Mouse (Mus musculus): Measurements from ENCODE around the gene Agbl4. TPM values are rescaled to one million over a fixed set of nuclear protein-coding genes. Genes with fewer than 3 reads are reported as not detected.

The Agbl4 gene
- polyA plus RNA-seq, 1 experiment from 2014 or later = 1.9 TPM

DNA sequence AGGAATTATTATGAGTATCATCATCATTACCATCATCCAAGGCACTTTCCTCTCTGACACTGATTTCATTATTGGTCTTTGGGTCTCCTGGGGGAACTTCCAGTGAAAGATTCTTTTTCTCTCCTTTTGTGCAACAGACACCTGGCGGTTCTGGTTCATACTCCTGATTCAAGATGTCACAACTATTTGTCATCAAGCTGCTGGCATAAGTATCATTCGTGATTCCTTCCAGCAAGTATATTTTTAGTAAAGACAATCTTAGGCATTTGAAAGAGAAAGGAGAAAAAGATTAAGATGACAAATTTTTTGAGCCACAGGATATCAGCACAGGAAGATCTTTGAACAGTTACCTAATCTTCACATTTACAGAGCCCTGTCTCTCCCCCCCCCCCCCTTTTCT, 966.7 kb downstream of the Agbl4 start:
- H3K36me3 ChIP-seq = no peaks in the 10 kb centered on the region
- H3K4me2 ChIP-seq (replicated peaks) = no peak overlapping the region
- no peak overlapping the region for H3K4me3 ChIP-seq
- no peaks in the 10 kb centered on the region for H3K27me3 ChIP-seq
- H3K4me1 ChIP-seq = no peaks in the 10 kb centered on the region
- no peaks in the 10 kb centered on the region for H3K9me3 ChIP-seq
- H3K27ac ChIP-seq (replicated peaks) = no peak overlapping the region
- WGBS = 85% methylated on average over 2 of the region's 2 CpGs
- no peak overlapping the region for H3K9ac ChIP-seq (replicated peaks)
- no peak for ATAC-seq (replicated peaks)

DNA sequence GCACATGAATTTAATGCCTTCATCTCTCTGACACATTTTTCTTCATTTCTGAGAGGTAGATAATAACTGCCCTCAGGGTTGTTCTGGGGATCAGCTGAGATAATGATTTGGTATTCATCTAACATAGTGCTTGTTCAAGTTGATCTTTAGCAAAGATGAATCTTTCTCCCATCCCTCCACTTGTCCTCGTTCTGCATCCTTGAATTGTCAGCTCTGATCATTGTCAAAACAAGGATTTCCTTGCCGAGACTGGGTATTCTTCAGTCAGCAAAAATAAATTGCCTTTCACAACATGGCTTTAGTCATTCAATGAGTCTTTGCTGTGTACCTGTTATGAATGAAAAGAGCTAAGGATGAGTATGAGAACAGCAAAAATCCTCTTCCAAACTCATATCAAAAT, 970.3 kb downstream of the Agbl4 start:
- H3K4me1 ChIP-seq = no peaks in the 10 kb centered on the region
- no peak overlapping the region for H3K9ac ChIP-seq (replicated peaks)
- no peaks in the 10 kb centered on the region for H3K36me3 ChIP-seq
- no peak for ATAC-seq (replicated peaks)
- H3K9me3 ChIP-seq = no peaks in the 10 kb centered on the region
- WGBS = 76% methylated on average over 2 of the region's 2 CpGs
- H3K4me2 ChIP-seq (replicated peaks) = no peak overlapping the region
- H3K27ac ChIP-seq (replicated peaks) = no peak overlapping the region
- no peaks in the 10 kb centered on the region for H3K27me3 ChIP-seq
- no peak overlapping the region for H3K4me3 ChIP-seq

- no peaks in the 10 kb centered on the region for H3K4me1 ChIP-seq
- H3K9ac ChIP-seq (replicated peaks) = no peak overlapping the region
- no peak overlapping the region for H3K27ac ChIP-seq (replicated peaks)
- ATAC-seq (replicated peaks) = no peak
- H3K9me3 ChIP-seq = no peaks in the 10 kb centered on the region
- no peaks in the 10 kb centered on the region for H3K36me3 ChIP-seq
- no peak overlapping the region for H3K4me2 ChIP-seq (replicated peaks)
- H3K27me3 ChIP-seq = no peaks in the 10 kb centered on the region
- H3K4me3 ChIP-seq = no peak overlapping the region
Measured at GRCm38 (mm10) chr4:111377159-111377558, 979.7 kb downstream of the Agbl4 start.

GRCm38 (mm10) chr4:111378071-111378470, 980.6 kb downstream of the Agbl4 start:
- no peaks in the 10 kb centered on the region for H3K4me1 ChIP-seq
- WGBS = 93% methylated on average over 3 of the region's 3 CpGs
- no peak overlapping the region for H3K4me3 ChIP-seq
- H3K9me3 ChIP-seq = no peaks in the 10 kb centered on the region
- H3K27ac ChIP-seq (replicated peaks) = no peak overlapping the region
- no peaks in the 10 kb centered on the region for H3K36me3 ChIP-seq
- no peak overlapping the region for H3K9ac ChIP-seq (replicated peaks)
- H3K27me3 ChIP-seq = no peaks in the 10 kb centered on the region
- ATAC-seq (replicated peaks) = no peak
- H3K4me2 ChIP-seq (replicated peaks) = no peak overlapping the region

DNA sequence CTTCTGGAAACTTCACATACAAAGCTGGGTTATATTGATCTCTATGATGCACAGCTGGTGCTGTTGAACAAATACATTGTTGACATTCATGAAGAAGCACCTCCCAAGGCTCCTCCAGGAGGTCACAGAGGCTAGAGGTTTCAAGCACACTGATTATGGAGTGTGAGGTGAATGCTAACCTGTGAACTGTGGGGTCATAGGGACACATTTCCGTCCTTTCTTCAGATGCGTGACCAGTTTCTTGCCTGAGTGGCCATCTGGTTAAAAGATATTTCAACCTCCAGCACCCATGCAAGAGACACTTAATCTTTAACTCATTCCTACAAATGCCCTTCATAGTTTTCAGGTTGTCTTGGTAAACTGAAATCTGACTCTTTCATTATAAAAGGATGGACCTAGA, 985.6 kb downstream of the Agbl4 start:
- Histone ChIP-seq H3K27me3 (no peaks in the 10 kb centered on the region), H3K9ac (replicated peaks) (no peak overlapping the region), H3K4me3 (no peak overlapping the region), H3K4me1 (no peaks in the 10 kb centered on the region), H3K36me3 (no peaks in the 10 kb centered on the region), H3K9me3 (no peaks in the 10 kb centered on the region), H3K27ac (replicated peaks) (no peak overlapping the region), H3K4me2 (replicated peaks) (no peak overlapping the region)
- no peak for ATAC-seq (replicated peaks)
- WGBS = 92% methylated on average over 2 of the region's 2 CpGs

- H3K4me2 ChIP-seq (replicated peaks) = no peak overlapping the region
- no peaks in the 10 kb centered on the region for H3K9me3 ChIP-seq
- ATAC-seq (replicated peaks) = no peak
- H3K36me3 ChIP-seq = no peaks in the 10 kb centered on the region
- no peaks in the 10 kb centered on the region for H3K4me1 ChIP-seq
- no peaks in the 10 kb centered on the region for H3K27me3 ChIP-seq
- H3K4me3 ChIP-seq = no peak overlapping the region
- no peak overlapping the region for H3K9ac ChIP-seq (replicated peaks)
- no peak overlapping the region for H3K27ac ChIP-seq (replicated peaks)
Measured at GRCm38 (mm10) chr4:111390736-111391135, 993.3 kb downstream of the Agbl4 start.

GRCm38 (mm10) chr4:111399784-111400183, 1002.3 kb downstream of the Agbl4 start:
- no peak overlapping the region for H3K9ac ChIP-seq (replicated peaks)

DNA sequence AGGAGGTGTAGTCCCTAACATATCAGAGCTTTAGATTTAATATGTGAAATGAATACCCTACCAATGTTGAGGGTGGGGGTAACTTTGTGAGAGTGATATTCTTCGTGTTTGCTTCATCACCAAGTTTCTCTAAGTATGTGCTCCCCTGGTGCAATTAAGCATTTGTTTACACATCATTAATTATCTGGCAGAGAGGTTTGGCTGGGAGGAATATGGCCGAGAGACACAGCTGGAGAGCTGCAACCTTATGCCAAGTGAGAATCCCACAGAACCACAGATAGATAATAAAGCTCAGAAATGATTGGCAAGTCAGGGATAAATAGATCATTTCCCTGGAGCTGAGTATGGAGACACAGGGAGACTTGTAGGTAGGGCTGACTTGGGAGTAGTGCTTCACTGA, 1003.2 kb downstream of the Agbl4 start:
- no peak overlapping the region for H3K9ac ChIP-seq (replicated peaks)
- H3K27me3 ChIP-seq = no peaks in the 10 kb centered on the region
- 32% methylated on average over 2 of the region's 2 CpGs for WGBS
- no peak overlapping the region for H3K4me2 ChIP-seq (replicated peaks)
- ATAC-seq (replicated peaks) = no peak
- H3K4me3 ChIP-seq = no peak overlapping the region
- H3K9me3 ChIP-seq = no peaks in the 10 kb centered on the region
- no peaks in the 10 kb centered on the region for H3K36me3 ChIP-seq
- H3K4me1 ChIP-seq = peaks cover 6% of the 10 kb centered on the region; the same call in 1 of the 2 replicates
- no peak overlapping the region for H3K27ac ChIP-seq (replicated peaks)

More at GRCm38 (mm10) chr4:111399784-111400183, 1002.3 kb downstream of the Agbl4 start:
- no peak overlapping the region for H3K4me3 ChIP-seq
- no peaks in the 10 kb centered on the region for H3K27me3 ChIP-seq
- no peaks in the 10 kb centered on the region for H3K36me3 ChIP-seq
- no peaks in the 10 kb centered on the region for H3K9me3 ChIP-seq
- peaks cover 6% of the 10 kb centered on the region; the same call in 1 of the 2 replicates for H3K4me1 ChIP-seq
- H3K4me2 ChIP-seq (replicated peaks) = no peak overlapping the region
- no peak overlapping the region for H3K27ac ChIP-seq (replicated peaks)
- ATAC-seq (replicated peaks) = no peak

GRCm38 (mm10) chr4:111403243-111403642, 1005.8 kb downstream of the Agbl4 start:
- Histone ChIP-seq H3K9me3 (no peaks in the 10 kb centered on the region), H3K4me3 (no peak overlapping the region), H3K27me3 (no peaks in the 10 kb centered on the region), H3K9ac (replicated peaks) (no peak overlapping the region), H3K27ac (replicated peaks) (no peak overlapping the region), H3K36me3 (no peaks in the 10 kb centered on the region), H3K4me1 (peaks cover 6% of the 10 kb centered on the region; the same call in 1 of the 2 replicates), H3K4me2 (replicated peaks) (no peak overlapping the region)
- 45% methylated on average over 1 of the region's 1 CpGs for WGBS
- no peak for ATAC-seq (replicated peaks)

GRCm38 (mm10) chr4:111410731-111411130, 1013.3 kb downstream of the Agbl4 start:
- H3K27me3 ChIP-seq = no peaks in the 10 kb centered on the region; the same call in 1 of the 2 replicates
- no peak overlapping the region for H3K4me3 ChIP-seq
- 83% methylated on average over 4 of the region's 4 CpGs for WGBS
- ATAC-seq (replicated peaks) = no peak
- H3K27ac ChIP-seq (replicated peaks) = no peak overlapping the region
- no peak overlapping the region for H3K9ac ChIP-seq (replicated peaks)
- no peaks in the 10 kb centered on the region for H3K36me3 ChIP-seq
- H3K4me2 ChIP-seq (replicated peaks) = no peak overlapping the region
- peaks cover 10% of the 10 kb centered on the region for H3K4me1 ChIP-seq
- no peaks in the 10 kb centered on the region for H3K9me3 ChIP-seq

GRCm38 (mm10) chr4:111414399-111414798, 1016.9 kb downstream of the Agbl4 start:
- ATAC-seq (replicated peaks) = peak; percentile 62
- H3K9ac ChIP-seq (replicated peaks) = peak overlapping the region; percentile 97
- 0 out of 2 replicates have a peak, but pooled peaks cover 5% of the 10 kb centered on the region for H3K36me3 ChIP-seq
- H3K4me2 ChIP-seq (replicated peaks) = peak overlapping the region; percentile 75
- H3K27me3 ChIP-seq = no peaks in the 10 kb centered on the region; the same call in 1 of the 2 replicates
- peak overlapping the region; percentile 93 for H3K4me3 ChIP-seq
- H3K4me1 ChIP-seq = peaks cover 28% of the 10 kb centered on the region
- H3K27ac ChIP-seq (replicated peaks) = no peak overlapping the region; the same call in 1 of the 2 replicates
- H3K9me3 ChIP-seq = no peaks in the 10 kb centered on the region
- WGBS = 3% methylated on average over 6 of the region's 6 CpGs

DNA sequence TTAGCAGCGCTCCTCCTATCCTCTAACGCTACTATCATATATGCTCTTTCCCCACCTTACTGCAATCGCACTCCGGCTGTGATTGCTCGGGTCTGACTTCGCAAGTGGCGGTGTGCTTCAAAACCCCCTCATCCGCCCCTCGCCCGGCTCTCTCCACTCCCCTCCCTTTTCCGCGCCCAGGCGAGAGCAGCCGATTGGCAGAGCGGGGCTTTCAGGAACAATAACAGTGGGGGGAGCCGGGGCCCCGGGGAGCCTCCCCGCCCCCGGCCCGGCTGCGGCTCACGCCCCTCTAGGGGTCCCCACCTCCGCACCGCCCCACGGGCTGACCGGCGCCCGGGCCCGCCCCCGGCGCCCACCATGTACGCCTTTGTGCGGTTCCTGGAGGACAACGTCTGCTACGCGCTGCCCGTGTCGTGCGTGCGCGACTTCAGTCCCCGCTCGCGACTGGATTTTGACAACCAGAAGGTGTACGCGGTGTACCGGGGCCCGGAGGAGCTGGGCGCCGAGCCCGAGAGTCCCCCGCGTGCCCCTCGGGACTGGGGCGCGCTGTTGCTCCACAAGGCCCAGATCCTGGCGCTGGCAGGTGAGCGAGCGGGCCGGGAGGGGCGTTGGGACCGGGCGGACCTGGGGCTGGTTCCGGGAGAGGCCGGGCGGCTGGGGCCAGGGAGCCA, 1017.5 kb downstream of the Agbl4 start, which contains the start of gene Bend5:
Gene Bend5 (plus strand): TSS at position 189 of the 671 bp plus-strand sequence.
- Histone ChIP-seq H3K9ac (replicated peaks) (peak within 1 kb of the TSS; percentile 97), H3K4me3 (peak within 1 kb of the TSS; percentile 93), H3K4me2 (replicated peaks) (peak within 1 kb of the TSS; percentile 75), H3K4me1 (peaks cover 30% of the 10 kb centered on the region), H3K27me3 (no peaks in the 10 kb centered on the region; the same call in 1 of the 2 replicates), H3K36me3 (0 out of 2 replicates have a peak, but pooled peaks cover 5% of the 10 kb centered on the region), H3K9me3 (no peaks in the 10 kb centered on the region), H3K27ac (replicated peaks) (peak within 1 kb of the TSS; percentile 88)
- ATAC-seq (replicated peaks) = peak; percentile 97
- WGBS = under 1% methylated on average over 59 of the region's 66 CpGs

DNA sequence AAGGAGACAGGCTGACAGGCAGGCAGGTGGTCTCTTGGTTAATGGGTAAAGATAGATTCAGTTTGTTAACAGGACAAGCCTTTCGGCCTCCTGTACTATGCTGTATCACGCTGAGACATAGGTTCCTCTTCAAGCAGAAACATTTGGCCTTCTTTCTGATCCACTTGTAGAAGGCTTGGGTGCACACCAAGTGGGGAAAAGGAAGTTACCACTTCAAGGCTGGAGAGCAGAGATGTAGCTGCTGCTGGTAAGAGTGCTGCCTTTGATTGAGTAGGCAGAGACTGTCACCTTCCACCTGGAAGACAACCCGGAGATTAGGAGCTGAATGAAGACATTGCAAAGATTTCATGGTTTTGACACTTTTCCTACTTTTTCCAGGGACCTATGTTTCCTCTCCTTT, 1018.7 kb downstream of the Agbl4 start:
- peaks cover 30% of the 10 kb centered on the region for H3K4me1 ChIP-seq
- ATAC-seq (replicated peaks) = no peak
- H3K36me3 ChIP-seq = 0 out of 2 replicates have a peak, but pooled peaks cover 5% of the 10 kb centered on the region
- no peaks in the 10 kb centered on the region for H3K9me3 ChIP-seq
- H3K9ac ChIP-seq (replicated peaks) = peak overlapping the region; percentile 97
- peak overlapping the region; percentile 93 for H3K4me3 ChIP-seq
- no peak overlapping the region for H3K27ac ChIP-seq (replicated peaks)
- peak overlapping the region; percentile 75 for H3K4me2 ChIP-seq (replicated peaks)
- 76% methylated on average over 3 of the region's 3 CpGs for WGBS
- H3K27me3 ChIP-seq = no peaks in the 10 kb centered on the region; the same call in 1 of the 2 replicates

Data from forebrain, embryonic 15.5 days (tissue).